Mouse (Mus musculus) heart, adult 2 months (tissue): ENCODE measurements at regions not wholly inside any gene's neighbourhood (a gene's known extent, or its start where the extent isn't known, plus 50 kb on each side); places are given as distances from the start of the nearest gene placed in this dataset.
A peak's percentile ranks its signal among the peaks of the same experiment; 100 is the strongest.

Source experiments
- DNase-seq, 2 experiments: peaks; one replicate each; pipeline ENCODE4 v3.0.0; 2021
- H3K27ac ChIP-seq: fragments of 200-600 bp; 2 replicates; pipeline ENCODE4 v1.8.1; 2022
- H3K27me3 ChIP-seq: fragments of 200-500 bp; 2 replicates; pipeline ENCODE4 v1.6.1; 2012; ENCODE audit warnings: mild to moderate bottlenecking, low read length, inconsistent platforms, mixed read lengths; ENCODE audit not compliant: control insufficient read depth, insufficient read depth
- H3K36me3 ChIP-seq: fragments of 200-500 bp; 2 replicates; pipeline ENCODE4 v1.6.1; 2012; ENCODE audit warnings: low read length, inconsistent platforms; ENCODE audit not compliant: control insufficient read depth, insufficient read depth
- H3K4me1 ChIP-seq: fragments of 200-500 bp; 2 replicates; pipeline ENCODE4 v1.6.1; 2011; ENCODE audit warnings: low read length; ENCODE audit not compliant: control insufficient read depth, insufficient read depth
- H3K4me3 ChIP-seq: fragments of 200-600 bp; 2 replicates; pipeline ENCODE4 v1.8.1; 2022
- H3K79me2 ChIP-seq: fragments of 200-500 bp; replicated peaks from 2 replicates; pipeline ENCODE4 v1.6.1; 2012; ENCODE audit warnings: mild to moderate bottlenecking, inconsistent platforms, low read length, moderate library complexity, mixed read lengths; ENCODE audit not compliant: control insufficient read depth, insufficient read depth
- H3K9ac ChIP-seq: fragments of 200-500 bp; 2 replicates; pipeline ENCODE4 v1.6.1; 2012; ENCODE audit warnings: low read depth, mild to moderate bottlenecking, control low read depth, inconsistent platforms, low read length, mixed read lengths
- CTCF ChIP-seq: fragments of 200-600 bp; IDR thresholded peaks from 2 replicates; pipeline ENCODE4 v1.8.1; 2022; ENCODE audit warnings: antibody characterized with exemption, mild to moderate bottlenecking, moderate library complexity
- EP300 ChIP-seq: fragments of 200-500 bp; IDR thresholded peaks from 2 replicates; pipeline ENCODE4 v1.6.1; 2011; ENCODE audit warnings: low read depth, low read length, control low read depth; ENCODE audit not compliant: insufficient read depth
- POLR2A ChIP-seq: fragments of 200-500 bp; IDR thresholded peaks from 2 replicates; pipeline ENCODE4 v1.6.1; 2011; ENCODE audit warnings: mild to moderate bottlenecking, low read depth, low read length, control low read depth; ENCODE audit not compliant: insufficient read depth
- WGBS: fragments of 180-500 bp; shearing (Covaris S2); methylation state at CpG from one replicate; pipeline ENCODE4 v1.1.7; 2018; 5-methylcytosine and 5-hydroxymethylcytosine counted together
- intact Hi-C: fragments of 180-260 bp; cut with DNase I; formaldehyde crosslinking; loops from one replicate; pipeline ENCODE4 v1.15.1; 2025

GRCm38 (mm10) chr8:10821901-10822300, 186.4 kb downstream of the Irs2 start:
- Histone ChIP-seq H3K27me3 (no peaks in the 10 kb centered on the region), H3K27ac (no peak overlapping the region), H3K4me1 (no peaks in the 10 kb centered on the region), H3K4me3 (no peak overlapping the region), H3K79me2 (no peaks in the 10 kb centered on the region), H3K36me3 (no peaks in the 10 kb centered on the region), H3K9ac (no peak overlapping the region)
- DNase-seq: no peak
- TF ChIP-seq EP300 (no peak), CTCF (no peak), POLR2A (no peak)
- intact Hi-C loops: no loop called here
- 92% methylated on average over 2 of the region's 2 CpGs for whole genome bisulfite sequencing

GRCm38 (mm10) chr8:10814499-10814898, 193.8 kb downstream of the Irs2 start:
- Histone ChIP-seq H3K27ac (no peak overlapping the region), H3K9ac (no peak overlapping the region), H3K36me3 (no peaks in the 10 kb centered on the region), H3K4me1 (no peaks in the 10 kb centered on the region), H3K27me3 (no peaks in the 10 kb centered on the region), H3K4me3 (no peak overlapping the region), H3K79me2 (no peaks in the 10 kb centered on the region)
- WGBS: 80% methylated on average over 7 of the region's 7 CpGs
- intact Hi-C loops: loop anchor here (5.0 to 10.0 kb wide), 3 partner anchors 170 to 358 kb away; partner anchors contain the start of gene Irs2
- no peak for DNase-seq
- TF ChIP-seq CTCF: no peak
- no peak for TF ChIP-seq EP300
- no peak for TF ChIP-seq POLR2A

- Histone ChIP-seq H3K9ac (no peak overlapping the region), H3K79me2 (no peaks in the 10 kb centered on the region), H3K4me3 (no peak overlapping the region), H3K36me3 (no peaks in the 10 kb centered on the region), H3K27ac (no peak overlapping the region), H3K4me1 (no peaks in the 10 kb centered on the region), H3K27me3 (no peaks in the 10 kb centered on the region)
- peak; percentile 31 to 58 for DNase-seq
- 62% methylated on average over 10 of the region's 10 CpGs for WGBS
- TF ChIP-seq POLR2A (no peak), EP300 (peak; percentile 71; the same call in 1 of the 2 replicates), CTCF (no peak)
- intact Hi-C loops: loop anchor here (5.0 to 10.0 kb wide), 3 partner anchors 167 to 360 kb away; partner anchors contain the start of gene Irs2
These were observed 196.1 kb downstream of the Irs2 start for GRCm38 (mm10) chr8:10812060-10812670.

GRCm38 (mm10) chr8:10807040-10807439, 201.2 kb downstream of the Irs2 start:
- Histone ChIP-seq H3K4me3 (no peak overlapping the region), H3K79me2 (no peaks in the 10 kb centered on the region), H3K27me3 (no peaks in the 10 kb centered on the region), H3K4me1 (no peaks in the 10 kb centered on the region), H3K27ac (no peak overlapping the region), H3K9ac (no peak overlapping the region), H3K36me3 (no peaks in the 10 kb centered on the region)
- intact Hi-C loops: no loop called here
- 84% methylated on average over 5 of the region's 5 CpGs for WGBS
- DNase-seq: no peak
- TF ChIP-seq EP300 (no peak), CTCF (no peak), POLR2A (no peak)

- Histone ChIP-seq H3K4me1 (0 out of 2 replicates have a peak, but pooled peaks cover 1% of the 10 kb centered on the region), H3K4me3 (no peak overlapping the region)
These were observed 202.7 kb downstream of the Irs2 start for GRCm38 (mm10) chr8:10805405-10806151.

GRCm38 (mm10) chr8:10804974-10805373, 203.3 kb downstream of the Irs2 start:
- no peaks in the 10 kb centered on the region for H3K27me3 ChIP-seq
- no peak for DNase-seq
- 0 out of 2 replicates have a peak, but pooled peaks cover 1% of the 10 kb centered on the region for H3K4me1 ChIP-seq
- no peak overlapping the region for H3K27ac ChIP-seq
- H3K79me2 ChIP-seq: no peaks in the 10 kb centered on the region
- TF ChIP-seq POLR2A: no peak
- no peak for TF ChIP-seq EP300
- TF ChIP-seq CTCF: no peak
- no peak overlapping the region for H3K9ac ChIP-seq
- intact Hi-C loops: no loop called here
- 43% methylated on average over 3 of the region's 3 CpGs for WGBS
- no peak overlapping the region for H3K4me3 ChIP-seq
- no peaks in the 10 kb centered on the region for H3K36me3 ChIP-seq

More at GRCm38 (mm10) chr8:10805405-10806151, 202.7 kb downstream of the Irs2 start:
- 40% methylated on average over 22 of the region's 25 CpGs for WGBS
- H3K79me2 ChIP-seq: no peaks in the 10 kb centered on the region
- H3K27me3 ChIP-seq: no peaks in the 10 kb centered on the region
- TF ChIP-seq CTCF (no peak), EP300 (no peak), POLR2A (no peak)
- no peak for DNase-seq
- H3K27ac ChIP-seq: no peak overlapping the region
- H3K36me3 ChIP-seq: no peaks in the 10 kb centered on the region
- intact Hi-C loops: no loop called here
- no peak overlapping the region for H3K9ac ChIP-seq
